Mouse (Mus musculus) thymus, adult 2 months (tissue): Measurements from ENCODE around the gene Trmt13.

Experiments
- CTCF ChIP-seq: fragments of 200-500 bp; IDR thresholded peaks from 2 replicates; pipeline ENCODE4 v1.5.1; 2012; ENCODE audit warnings: mild to moderate bottlenecking, control low read depth, low read length, moderate library complexity, borderline replicate concordance; ENCODE audit not compliant: control insufficient read depth, poor library complexity, insufficient read depth; ENCODE audit errors: extremely low read depth
- POLR2A ChIP-seq: fragments of 200-500 bp; IDR thresholded peaks from 2 replicates; pipeline ENCODE4 v1.6.1; 2012; ENCODE audit warnings: mild to moderate bottlenecking, low read length, control low read depth, moderate library complexity; ENCODE audit not compliant: control insufficient read depth, poor library complexity, insufficient read depth; ENCODE audit errors: extremely low read depth

GRCm38 (mm10) chr3:116542070-116542469 lies 72.3 kb downstream of the Trmt13 start:
- TF ChIP-seq CTCF (no peak), POLR2A (no peak)
